Mouse (Mus musculus): Measurements from ENCODE around the gene Olfr38.

Gene Olfr38

DNA sequence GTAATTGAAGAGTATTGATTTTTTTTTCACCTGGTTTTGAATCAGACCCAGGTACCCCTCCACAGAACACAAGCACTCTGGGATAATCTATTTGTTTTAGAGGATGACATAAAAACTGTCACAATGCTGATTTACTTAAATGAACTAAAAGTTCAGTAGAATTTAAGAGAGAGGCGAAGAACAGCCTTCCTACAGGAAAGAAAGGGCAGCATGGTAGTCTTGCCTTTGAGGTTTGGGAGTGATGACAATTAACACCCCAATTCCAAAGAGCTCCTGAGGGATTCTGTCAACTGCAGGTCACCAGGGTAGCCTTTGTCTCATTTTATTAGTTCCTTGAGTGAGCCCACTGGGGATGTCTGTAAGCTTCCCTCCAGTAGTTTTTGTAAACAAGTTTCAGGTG lies at the start of gene Olfr38:
TSS of gene Olfr38 (plus strand) at position 301 of the 400 bp plus-strand sequence.
- DNase-seq (ENCODE audit: low spot score): no peak

DNA sequence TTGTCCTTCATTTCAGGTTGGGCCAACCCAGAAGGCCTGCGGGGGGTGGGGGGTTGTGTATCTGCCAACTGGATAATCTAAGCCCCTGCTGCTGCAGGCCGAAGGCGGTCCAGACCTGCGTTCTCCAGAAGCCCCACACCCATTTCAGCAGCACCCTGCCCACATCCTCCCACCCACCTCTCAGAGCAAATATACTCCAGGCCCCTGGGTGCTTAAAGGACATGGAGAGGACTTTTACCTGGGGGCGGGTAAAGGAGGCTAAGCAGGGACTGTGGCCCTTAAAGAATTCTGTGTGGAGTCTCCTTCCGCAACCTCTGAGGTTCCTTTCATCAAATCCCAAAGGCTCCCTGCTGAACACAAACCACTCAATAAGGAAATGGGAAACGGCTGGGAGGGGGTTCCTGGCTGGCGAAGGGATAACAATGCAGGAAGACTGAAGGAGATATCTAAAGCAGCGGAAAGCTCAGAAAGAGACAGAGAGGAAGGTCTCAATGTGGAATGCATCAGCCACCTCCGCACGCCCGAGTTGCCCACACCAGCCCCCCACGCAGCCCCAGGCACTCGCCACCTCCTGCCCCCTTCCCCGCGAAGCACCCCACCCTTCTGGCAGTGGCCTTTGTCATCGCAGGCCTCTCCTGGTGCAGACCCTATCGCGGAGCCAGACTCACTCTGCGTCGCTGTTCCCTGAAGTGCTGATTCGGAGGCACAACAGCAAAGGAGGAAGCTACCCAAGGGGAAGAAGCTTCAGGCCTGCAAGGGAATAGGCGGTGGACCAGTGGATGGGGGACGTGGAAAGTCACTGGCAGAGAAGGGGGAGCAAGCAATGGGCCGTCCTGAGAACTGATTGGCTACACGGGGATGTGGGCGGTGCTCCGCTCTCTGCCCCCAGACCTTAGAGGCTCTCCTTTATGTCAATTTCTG lies 46.7 kb upstream of the Olfr38 start, which contains the start of gene Tcaf1:
TSS of gene Tcaf1 (minus strand) at position 798 of the 921 bp plus-strand sequence.
- peak; percentile 76 for DNase-seq (ENCODE audit: low spot score)

DNA sequence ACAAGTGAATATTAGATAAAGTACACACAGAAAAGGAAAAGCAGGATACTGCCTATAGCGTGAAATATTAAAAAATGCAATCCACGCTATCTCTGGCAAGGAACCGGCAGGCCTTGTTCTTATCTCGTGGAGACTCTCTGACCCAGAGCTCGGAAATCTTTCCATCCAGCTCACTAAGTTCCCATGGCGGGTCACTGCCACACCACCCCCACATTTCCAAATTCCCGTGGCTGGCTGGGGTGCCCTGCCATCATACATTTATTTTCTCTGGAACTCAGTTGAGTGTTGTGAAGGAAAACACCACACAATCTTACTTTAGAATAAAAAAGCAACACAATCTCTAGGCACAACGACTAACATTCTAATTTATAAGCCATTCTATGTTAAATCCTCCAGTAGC lies 41.5 kb upstream of the Olfr38 start:
- DNase-seq (ENCODE audit: low spot score): no peak

DNA sequence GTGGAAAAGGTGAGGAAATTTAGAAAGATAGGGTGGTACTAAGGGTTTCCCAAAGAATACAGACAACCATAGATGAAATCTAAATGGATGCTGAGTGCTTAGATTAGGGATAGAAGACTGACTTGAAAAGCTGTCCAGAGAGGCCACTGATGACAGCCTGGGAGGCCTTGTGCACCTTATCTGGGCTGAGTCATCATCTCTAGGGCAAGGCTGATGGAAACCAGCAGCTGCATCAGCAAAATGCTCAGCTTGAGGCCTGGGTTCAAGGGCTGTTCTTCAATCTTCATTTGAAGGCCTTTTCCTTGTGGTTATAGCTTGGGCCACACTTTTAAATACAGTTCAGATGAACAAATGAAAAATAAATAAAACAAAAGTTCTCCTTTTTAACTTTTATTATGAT lies 38.2 kb upstream of the Olfr38 start:
- no peak for DNase-seq (ENCODE audit: low spot score)

DNA sequence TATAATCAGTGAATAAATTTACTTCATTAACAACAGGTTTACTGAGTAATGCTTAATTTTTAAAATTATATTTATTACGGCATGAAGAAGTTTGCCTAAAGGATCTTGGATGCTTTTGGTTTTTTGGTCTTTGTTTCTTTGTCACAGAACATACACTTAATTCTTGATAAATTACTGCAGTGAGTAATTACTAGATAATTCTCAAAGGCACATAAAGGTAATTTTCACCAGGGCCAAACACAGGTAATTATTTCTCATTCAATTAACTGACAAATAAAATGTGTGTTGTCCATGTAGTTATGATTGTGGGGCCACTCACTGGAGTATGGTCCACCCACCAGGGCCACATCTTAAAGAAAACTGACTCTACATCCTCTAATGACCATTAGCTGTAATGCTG lies 17.1 kb upstream of the Olfr38 start, which contains the start of gene Olfr453:
TSS of gene Olfr453 (plus strand) at position 301 of the 400 bp plus-strand sequence.
- DNase-seq (ENCODE audit: low spot score): no peak

DNA sequence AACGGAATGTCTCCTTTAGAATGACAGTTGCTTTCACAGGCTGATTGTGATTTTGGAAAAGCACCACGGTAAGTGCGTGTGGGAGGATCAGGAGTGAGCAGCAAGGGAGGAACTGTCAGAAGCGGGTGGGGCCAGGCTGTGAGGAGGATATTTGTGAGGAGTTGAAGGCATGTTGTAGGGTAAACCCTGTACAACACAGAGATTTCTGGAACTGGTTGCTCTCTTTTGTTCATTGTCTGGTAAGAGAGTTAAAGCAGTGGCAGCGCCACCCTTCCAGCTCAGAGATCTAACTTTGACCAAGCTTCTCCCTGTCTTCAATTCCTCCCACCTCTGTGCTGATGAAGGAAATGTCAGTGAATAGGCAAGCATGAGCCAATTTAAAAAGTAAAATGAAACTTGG lies 13.9 kb upstream of the Olfr38 start:
- DNase-seq (ENCODE audit: low spot score): no peak

DNA sequence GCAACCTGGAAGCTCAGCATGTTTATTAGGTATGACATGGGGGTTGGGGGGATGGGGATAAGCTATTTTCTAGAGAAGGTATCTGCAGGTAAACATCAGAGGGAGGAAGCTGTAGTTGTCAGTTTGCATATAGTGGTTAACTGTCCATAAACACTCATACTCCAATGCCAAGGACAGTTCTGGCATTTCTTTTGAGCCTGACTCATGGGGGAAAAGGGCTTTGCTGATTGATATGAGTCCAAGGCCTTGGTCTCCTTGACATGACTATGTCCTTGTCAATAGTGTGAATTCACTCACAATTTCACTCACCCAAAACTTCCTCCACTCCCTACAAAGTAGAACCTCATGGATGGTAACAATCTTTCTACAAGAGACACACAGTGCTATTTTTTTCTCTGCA lies 8.4 kb upstream of the Olfr38 start:
- DNase-seq (ENCODE audit: low spot score): no peak

DNA sequence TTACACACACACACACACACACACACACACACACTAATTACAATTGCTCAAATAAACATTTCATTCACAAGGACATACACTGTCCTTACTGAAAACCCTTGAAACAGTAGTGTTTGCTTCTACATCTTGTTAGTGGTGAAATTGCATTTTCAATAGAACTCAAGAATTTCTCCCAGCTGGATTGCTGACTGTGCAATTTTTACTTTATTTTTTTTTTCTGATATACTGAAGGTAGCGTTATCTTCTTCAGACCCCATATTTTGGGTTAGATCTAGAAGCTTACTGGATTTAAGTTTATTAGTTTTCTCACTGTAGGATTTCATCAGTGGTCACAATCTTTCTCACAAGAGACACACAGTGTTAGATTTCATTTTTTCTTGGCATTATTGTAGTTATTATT lies 20.9 kb downstream of the Olfr38 start:
- DNase-seq (ENCODE audit: low spot score): no peak

DNA sequence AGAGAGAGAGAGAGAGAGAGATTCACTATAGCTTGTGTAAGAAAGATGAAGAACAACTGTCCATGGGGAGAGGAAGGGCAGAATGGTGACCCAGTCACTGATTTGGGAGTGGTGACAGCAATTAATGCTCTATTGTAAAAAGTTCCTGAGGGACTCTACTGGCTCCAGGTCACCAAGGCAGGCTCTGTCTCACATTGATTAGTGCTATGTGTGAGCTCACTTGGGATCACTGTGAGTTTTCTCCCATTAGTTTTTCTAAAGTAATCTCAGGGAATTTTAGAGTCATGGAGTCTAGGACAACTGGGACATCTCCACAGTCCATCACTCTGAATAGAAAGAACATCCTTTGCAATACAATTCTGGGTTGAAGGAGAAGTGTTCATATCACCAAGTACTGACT lies 28.6 kb downstream of the Olfr38 start, which contains the start of gene Olfr452:
TSS of gene Olfr452 (plus strand) at position 301 of the 400 bp plus-strand sequence.
- no peak for DNase-seq (ENCODE audit: low spot score)

DNA sequence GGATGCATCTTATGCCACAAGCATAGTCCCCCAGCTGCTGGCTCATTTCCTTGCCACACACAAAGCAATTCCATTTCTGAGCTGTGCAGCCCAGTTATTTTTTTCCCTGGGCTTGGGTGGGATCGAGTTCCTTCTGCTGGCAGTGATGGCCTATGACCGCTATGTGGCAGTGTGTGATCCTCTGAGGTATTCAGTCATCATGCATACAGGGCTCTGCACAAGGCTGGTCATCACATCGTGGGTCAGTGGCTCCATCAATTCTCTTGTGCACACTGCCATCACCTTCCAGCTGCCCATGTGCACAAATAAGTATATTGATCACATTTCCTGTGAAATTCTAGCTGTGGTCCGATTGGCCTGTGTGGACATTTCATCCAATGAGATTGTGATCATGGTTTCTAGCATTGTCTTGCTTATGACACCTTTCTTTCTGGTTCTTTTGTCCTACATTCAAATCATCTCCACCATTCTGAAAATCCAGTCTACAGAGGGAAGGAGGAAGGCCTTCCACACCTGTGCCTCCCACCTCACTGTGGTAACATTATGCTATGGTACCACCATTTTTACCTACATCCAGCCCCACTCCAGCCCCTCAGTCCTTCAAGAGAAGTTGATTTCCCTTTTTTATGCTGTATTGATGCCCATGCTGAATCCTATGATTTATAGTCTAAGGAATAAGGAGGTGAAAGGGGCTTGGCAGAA lies 34.2 kb downstream of the Olfr38 start:
- no peak for DNase-seq (ENCODE audit: low spot score)

DNA sequence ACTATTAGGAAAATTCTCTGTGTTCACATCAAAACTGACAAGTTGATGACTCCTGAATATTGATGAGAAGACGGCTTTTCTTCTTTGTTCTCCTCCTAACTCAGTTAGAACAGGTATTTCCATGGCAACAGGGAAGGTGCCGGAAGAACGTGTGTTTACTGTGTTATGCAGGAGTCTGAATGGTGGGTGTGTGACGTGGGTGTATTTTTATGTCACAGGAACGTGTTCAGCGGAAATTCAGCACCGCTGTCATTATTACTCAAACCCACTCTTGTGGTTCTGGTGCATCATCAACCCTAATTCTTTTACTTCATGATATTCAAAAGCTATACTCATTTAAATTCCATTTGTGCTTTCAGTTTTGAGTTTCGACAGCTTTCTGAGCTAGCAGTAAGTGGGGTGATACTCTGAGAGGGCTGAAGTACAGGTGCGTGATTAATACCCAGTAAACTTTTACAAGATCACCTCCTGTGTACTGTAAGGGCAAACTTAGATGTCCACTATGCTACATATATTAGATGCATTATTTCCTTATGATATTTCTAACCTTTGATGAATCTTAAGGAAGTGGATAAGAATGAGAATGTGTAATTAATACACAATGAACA lies 34.8 kb downstream of the Olfr38 start:
- no peak for DNase-seq (ENCODE audit: low spot score)

DNA sequence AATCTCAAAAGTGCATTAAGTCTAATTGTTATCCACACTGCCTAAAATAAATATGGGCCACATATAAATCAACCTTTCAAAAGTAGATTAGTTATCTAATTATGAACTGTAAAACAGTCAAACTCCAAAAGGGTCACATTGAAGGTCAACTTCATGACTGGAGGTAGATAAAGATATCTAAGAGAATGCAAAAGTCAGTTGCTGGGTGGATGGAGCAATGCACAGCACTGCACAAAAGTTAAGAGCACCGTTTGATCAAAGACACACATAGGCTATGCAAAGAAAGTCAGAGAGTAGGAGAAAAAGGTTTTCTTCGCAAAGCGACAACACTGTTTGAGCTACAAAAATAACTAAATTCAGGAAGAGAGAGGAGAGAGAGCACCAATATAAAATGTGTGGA lies 38.8 kb downstream of the Olfr38 start:
- no peak for DNase-seq (ENCODE audit: low spot score)

DNA sequence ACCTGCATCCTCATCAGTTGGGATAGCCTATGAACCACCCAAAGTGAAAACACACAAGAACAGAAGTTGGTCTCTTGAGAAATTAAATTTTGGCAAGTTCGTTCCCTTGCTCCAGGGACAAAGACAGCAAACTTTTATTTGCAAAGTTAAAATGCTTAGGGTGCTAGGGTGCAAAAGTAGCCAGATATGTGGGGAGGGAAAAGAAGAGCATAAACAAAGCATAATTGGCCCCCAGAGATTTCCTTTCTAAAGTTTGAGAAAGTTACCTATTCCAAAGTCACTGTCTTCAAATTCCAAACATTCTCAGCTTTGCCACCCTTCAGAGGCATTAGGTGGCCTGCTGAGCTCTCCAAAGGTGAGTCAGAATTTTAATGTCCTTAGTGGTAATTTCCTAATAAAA lies 55.4 kb downstream of the Olfr38 start, which contains the start of gene Olfr450:
TSS of gene Olfr450 (plus strand) at position 301 of the 400 bp plus-strand sequence.
- no peak for DNase-seq (ENCODE audit: low spot score)
